Mouse (Mus musculus): ENCODE measurements around the gene Sema5a.

GRCm38 (mm10) chr15:32273925-32274324 lies 29.3 kb downstream of the Sema5a start:
- TF ChIP-seq CTCF (IDR thresholded peaks at IDR 0.05; ENCODE audit: borderline replicate concordance, control insufficient read depth, extremely low read depth, insufficient read depth, low read length, poor library complexity) (no peak), POLR2A (IDR thresholded peaks at IDR 0.05; ENCODE audit: control insufficient read depth, extremely low read depth, insufficient read depth, low read length, poor library complexity) (no peak)
